Mouse (Mus musculus) kidney, postnatal 0 days (tissue): ENCODE results near the gene Sbf2. TPM values are rescaled to one million over a fixed set of nuclear protein-coding genes. Genes with fewer than 3 reads are reported as not detected.

Experiments
- ATAC-seq: fragments of 200-750 bp; cut with Nextera tagmentation; replicated peaks from 2 replicates; pipeline ENCODE4 v1.8.0; 2017; ENCODE audit warnings: low read depth, moderate number of reproducible peaks, moderate TSS enrichment, moderate library complexity; ENCODE audit not compliant: low FRiP score
- DNase-seq: peaks from one replicate; pipeline ENCODE4 v3.0.0-alpha.2; 2016; ENCODE audit warnings: low spot score
- H3K27ac ChIP-seq: fragments of 300-500 bp; sonication (generic); 2 replicates; pipeline ENCODE4 v1.5.1; 2014; ENCODE audit warnings: mild to moderate bottlenecking
- H3K27me3 ChIP-seq: fragments of 300-500 bp; sonication (generic); 2 replicates; pipeline ENCODE4 v1.6.1; 2014; ENCODE audit warnings: low read length, mixed read lengths; ENCODE audit not compliant: insufficient read depth
- H3K36me3 ChIP-seq: fragments of 300-500 bp; sonication (generic); 2 replicates; pipeline ENCODE4 v1.6.1; 2014; ENCODE audit warnings: low read length, mixed read lengths; ENCODE audit not compliant: insufficient read depth
- H3K4me1 ChIP-seq: fragments of 300-500 bp; sonication (generic); replicated peaks from 2 replicates; pipeline ENCODE4 v1.6.1; 2014; ENCODE audit warnings: antibody characterized with exemption, low read length, mixed read lengths; ENCODE audit not compliant: insufficient read depth
- H3K4me2 ChIP-seq: fragments of 300-500 bp; sonication (generic); 2 replicates; pipeline ENCODE4 v1.6.1; 2014; ENCODE audit warnings: mild to moderate bottlenecking, low read length, moderate library complexity, mixed read lengths
- H3K4me3 ChIP-seq: fragments of 300-500 bp; sonication (generic); replicated peaks from 2 replicates; pipeline ENCODE4 v1.5.1; 2014; ENCODE audit warnings: low read depth, low read length
- H3K9ac ChIP-seq: fragments of 300-500 bp; sonication (generic); 2 replicates; pipeline ENCODE4 v1.6.1; 2014; ENCODE audit warnings: low read depth, low read length
- H3K9me3 ChIP-seq: fragments of 300-500 bp; sonication (generic); replicated peaks from 2 replicates; pipeline ENCODE4 v1.6.1; 2016; ENCODE audit warnings: low read length, inconsistent platforms, mixed read lengths
- CTCF ChIP-seq: IDR thresholded peaks from 2 replicates; pipeline ENCODE4 v1.5.1; 2016; ENCODE audit warnings: antibody characterized with exemption, low read depth, mild to moderate bottlenecking, moderate library complexity
- WGBS: fragments of 180-500 bp; shearing (Covaris S2); extraction: QIAGEN DNeasy Blood & Tissue Kit; methylation state at CpG from one replicate; pipeline ENCODE4 v1.1.7; 2014; 5-methylcytosine and 5-hydroxymethylcytosine counted together
- polyA plus RNA-seq: library from polyadenylated mRNA; unstranded; fragments of >200 nt; fragmentation: Nextera tagmentation; extraction: Ambion mirVana; gene quantifications from 2 replicates; pipeline ENCODE4 v1.2.1, GENCODE M21; 2015

The Sbf2 gene
- polyA plus RNA-seq, 1 experiment from 2014 or later: 27.5 TPM

- Histone ChIP-seq H3K9me3 (no peaks in the 10 kb centered on the region), H3K27ac (no peak overlapping the region), H3K36me3 (no peaks in the 10 kb centered on the region), H3K9ac (no peak overlapping the region), H3K4me1 (peaks cover under 1% of the 10 kb centered on the region; the same call in 1 of the 2 replicates), H3K27me3 (no peaks in the 10 kb centered on the region), H3K4me3 (no peak overlapping the region), H3K4me2 (no peak overlapping the region)
- 58% methylated on average over 1 of the region's 1 CpGs for WGBS
- no peak for TF ChIP-seq CTCF
- no peak for ATAC-seq
- DNase-seq: no peak
These were observed 351.2 kb downstream of the Sbf2 start for GRCm38 (mm10) chr7:110263474-110263873.

- no peaks in the 10 kb centered on the region for H3K27me3 ChIP-seq
- H3K9me3 ChIP-seq: no peaks in the 10 kb centered on the region
- 81% methylated on average over 1 of the region's 1 CpGs for WGBS
- H3K9ac ChIP-seq: no peak overlapping the region
- H3K27ac ChIP-seq: no peak overlapping the region
- H3K36me3 ChIP-seq: no peaks in the 10 kb centered on the region
- peaks cover 5% of the 10 kb centered on the region; the same call in 1 of the 2 replicates for H3K4me1 ChIP-seq
- no peak overlapping the region for H3K4me2 ChIP-seq
- DNase-seq: no peak
- no peak for TF ChIP-seq CTCF
- ATAC-seq: no peak
- no peak overlapping the region for H3K4me3 ChIP-seq
These were observed 352.1 kb downstream of the Sbf2 start for GRCm38 (mm10) chr7:110262661-110263060.

GRCm38 (mm10) chr7:110261807-110262206, 352.9 kb downstream of the Sbf2 start:
- no peak for ATAC-seq
- Histone ChIP-seq H3K9ac (no peak overlapping the region), H3K4me3 (no peak overlapping the region), H3K4me1 (peaks cover 9% of the 10 kb centered on the region; the same call in 1 of the 2 replicates), H3K9me3 (no peaks in the 10 kb centered on the region), H3K27me3 (no peaks in the 10 kb centered on the region), H3K4me2 (no peak overlapping the region), H3K27ac (no peak overlapping the region; the same call in 1 of the 2 replicates), H3K36me3 (no peaks in the 10 kb centered on the region)
- DNase-seq: no peak
- no peak for TF ChIP-seq CTCF
- 74% methylated on average over 4 of the region's 4 CpGs for WGBS

- Histone ChIP-seq H3K27me3 (no peaks in the 10 kb centered on the region), H3K36me3 (no peaks in the 10 kb centered on the region), H3K4me3 (no peak overlapping the region), H3K4me2 (no peak overlapping the region), H3K9me3 (no peaks in the 10 kb centered on the region), H3K27ac (peak overlapping the region; percentile 60), H3K4me1 (peaks cover 10% of the 10 kb centered on the region; the same call in 1 of the 2 replicates), H3K9ac (no peak overlapping the region)
- ATAC-seq (0 out of 2 replicates have a peak, but pooled peaks have one; percentile 43), DNase-seq (peak; percentile 72)
- no peak for TF ChIP-seq CTCF
- WGBS: 67% methylated on average over 4 of the region's 4 CpGs
These were observed 354.6 kb downstream of the Sbf2 start for GRCm38 (mm10) chr7:110259966-110260711.

- H3K36me3 ChIP-seq: no peaks in the 10 kb centered on the region
- peak overlapping the region; percentile 58; the same call in 1 of the 2 replicates for H3K27ac ChIP-seq
- DNase-seq (no peak), ATAC-seq (0 out of 2 replicates have a peak, but pooled peaks have one; percentile 54)
- H3K27me3 ChIP-seq: no peaks in the 10 kb centered on the region
- H3K4me3 ChIP-seq: no peak overlapping the region
- no peak overlapping the region for H3K9ac ChIP-seq
- 52% methylated on average over 11 of the region's 11 CpGs for WGBS
- no peak overlapping the region for H3K4me2 ChIP-seq
- no peaks in the 10 kb centered on the region for H3K9me3 ChIP-seq
- H3K4me1 ChIP-seq: peaks cover 10% of the 10 kb centered on the region; the same call in 1 of the 2 replicates
- no peak for TF ChIP-seq CTCF
These were observed 356.3 kb downstream of the Sbf2 start for GRCm38 (mm10) chr7:110258196-110258950.

Other genes with a start within 250 kb of the Sbf2 start
- gene Adm, start 12.7 kb upstream of the Sbf2 start, polyA plus RNA-seq: 9.9 and 10.6 TPM in 2 replicates
- gene Ampd3, start 153.3 kb upstream of the Sbf2 start, polyA plus RNA-seq: 12.7 and 16.3 TPM in 2 replicates
- 17.7 and 20.1 TPM in 2 replicates for gene Rnf141, start 229.5 kb upstream of the Sbf2 start, polyA plus RNA-seq
- 3.9 and 4.3 TPM in 2 replicates for gene Lyve1, start 248.3 kb upstream of the Sbf2 start, polyA plus RNA-seq